Mouse (Mus musculus) right cerebral cortex, postnatal 25 days (tissue): ENCODE measurements at regions not wholly inside any gene's neighbourhood (a gene's known extent, or its start where the extent isn't known, plus 50 kb on each side); places are given as distances from the start of the nearest gene placed in this dataset.
"Not testable (repeated sequence)": the region's sequence is repeated elsewhere in the genome, so short reads cannot be mapped to it uniquely, and the experiment has no call there.

ENCODE experiments used
- DNase-seq: peaks from one replicate; pipeline ENCODE4 v3.0.0; 2022

DNA sequence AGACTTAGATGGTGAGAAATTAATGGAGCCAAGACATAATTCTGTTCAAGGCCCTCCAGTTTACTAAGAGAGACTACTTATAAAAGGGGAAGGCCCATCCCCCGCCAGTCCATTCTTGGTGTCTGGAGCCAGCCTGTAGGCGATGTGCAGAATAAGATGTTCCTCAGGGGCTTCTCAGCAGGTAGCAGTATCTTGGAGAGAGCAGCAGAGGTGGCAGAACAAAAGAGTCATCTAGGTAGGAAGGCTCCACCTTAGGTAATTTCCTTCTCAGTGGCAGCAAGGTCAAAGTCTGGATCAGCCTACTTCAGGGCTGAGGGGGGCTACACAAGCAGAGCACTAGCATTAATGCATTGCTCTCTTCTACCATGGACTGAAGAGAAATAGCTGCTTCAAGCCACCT lies 449.4 kb upstream of the Tbl1xr1 start:
- not testable (repeated sequence) for DNase-seq

DNA sequence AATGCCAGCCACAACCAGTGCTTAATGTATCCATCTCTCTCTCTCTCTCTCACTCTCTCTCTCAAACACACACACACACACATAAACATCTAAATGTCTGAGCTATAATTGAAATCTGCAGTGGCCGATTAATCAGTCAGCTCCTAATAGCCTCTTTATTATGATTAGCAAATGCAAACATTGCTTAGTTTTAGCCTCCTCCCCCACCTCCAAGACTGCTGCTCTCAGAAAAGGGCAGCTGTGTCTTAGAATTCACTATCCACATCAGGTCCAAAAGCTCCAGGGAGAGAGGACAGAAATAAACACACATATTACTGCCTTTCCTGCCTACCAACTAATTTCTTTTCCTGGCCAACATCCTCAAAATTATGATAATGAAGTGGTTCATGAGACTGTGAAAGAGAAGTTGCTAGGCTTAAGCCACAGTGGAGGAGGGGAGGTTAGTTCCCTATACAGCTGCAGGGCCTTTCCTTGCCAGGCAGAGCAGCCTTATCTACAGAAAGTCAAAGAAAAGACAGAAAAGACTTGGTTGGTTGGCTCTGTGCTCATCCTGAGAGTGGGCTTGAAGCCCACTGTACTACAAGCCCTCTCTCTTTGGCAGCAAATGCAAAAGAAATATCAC lies 442.7 kb upstream of the Tbl1xr1 start:
- no peak for DNase-seq

DNA sequence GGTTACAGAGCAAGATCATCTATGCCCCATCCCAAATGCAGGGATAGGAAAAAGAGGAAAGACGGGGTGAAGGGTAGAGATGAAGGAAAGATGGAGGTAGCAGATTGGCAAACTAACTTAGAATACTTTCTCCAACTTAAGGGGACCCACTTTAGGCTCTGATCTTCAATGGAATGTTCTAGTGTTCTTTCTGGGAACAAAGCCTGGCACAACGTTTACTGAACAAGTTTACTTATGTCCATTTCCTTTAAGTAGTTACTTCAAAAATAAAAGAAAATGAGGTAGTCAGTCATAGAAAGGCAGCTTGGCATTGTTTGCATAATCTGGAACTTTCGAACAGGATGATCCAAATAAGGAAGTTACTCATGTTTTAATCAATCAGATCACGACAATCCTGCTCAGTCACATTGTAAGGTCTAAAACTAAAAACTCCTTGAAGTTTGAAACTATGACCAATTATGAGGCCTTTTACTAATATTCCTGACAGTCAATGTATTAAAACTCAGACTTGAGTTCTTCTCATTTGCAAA lies 441.7 kb upstream of the Tbl1xr1 start:
- DNase-seq = no peak

DNA sequence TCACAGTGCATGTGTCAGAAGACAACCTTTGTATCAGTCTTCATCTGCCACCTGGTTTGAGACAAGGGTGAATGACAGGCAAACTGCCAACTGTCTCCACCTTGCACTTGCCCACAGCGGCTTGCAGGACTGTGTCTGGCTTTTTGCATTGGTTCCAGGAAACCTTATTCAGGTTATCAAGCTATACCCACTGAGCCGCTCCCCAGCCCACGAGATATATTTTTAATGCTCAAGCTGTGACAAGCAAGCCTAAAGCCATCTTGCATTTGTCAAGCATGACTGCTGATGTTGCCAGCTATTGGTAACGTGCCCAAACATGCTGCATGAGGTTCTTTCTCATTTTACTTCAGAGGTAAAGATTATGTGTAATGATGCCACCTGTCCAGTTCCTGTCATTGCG lies 437.6 kb upstream of the Tbl1xr1 start:
- DNase-seq = no peak

DNA sequence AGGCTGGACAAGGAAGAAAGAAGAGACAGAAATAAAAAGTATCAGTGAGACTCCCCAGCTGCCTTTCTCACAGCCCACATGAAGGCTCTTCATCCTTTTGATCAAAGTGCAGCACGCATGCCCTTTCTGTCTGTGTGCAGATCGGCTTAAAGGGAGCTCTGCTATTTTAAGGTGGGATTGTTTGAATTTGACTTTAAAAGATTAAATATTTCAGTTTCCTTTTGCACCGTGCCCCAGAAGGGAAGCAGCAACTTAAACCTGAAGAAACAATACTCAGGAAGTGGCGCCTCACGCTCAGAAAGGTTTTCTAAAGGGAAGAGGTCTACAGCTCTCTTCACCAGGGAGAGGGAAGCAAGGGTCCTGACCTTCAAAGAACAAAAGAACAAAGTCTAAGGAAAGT lies 436.9 kb upstream of the Tbl1xr1 start:
- DNase-seq = no peak

DNA sequence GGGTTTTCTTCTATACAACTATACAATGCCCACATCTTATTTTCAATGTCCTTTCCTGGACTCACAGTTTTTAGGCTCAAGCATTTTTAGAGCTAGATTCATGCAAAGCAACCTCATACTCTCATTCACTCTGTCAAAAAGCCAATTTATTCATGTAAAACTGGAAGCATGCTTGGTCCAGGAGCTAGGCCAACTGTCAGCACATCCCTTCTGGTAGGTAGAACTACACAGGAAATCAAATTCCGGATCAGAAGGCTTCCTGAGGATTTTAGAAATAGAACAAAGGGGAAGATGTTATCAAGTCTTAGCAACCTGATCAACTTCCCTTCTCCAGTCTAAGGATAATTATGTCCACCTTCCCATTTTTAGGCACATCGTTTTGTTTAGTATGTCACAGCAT lies 432.4 kb upstream of the Tbl1xr1 start:
- DNase-seq = no peak

DNA sequence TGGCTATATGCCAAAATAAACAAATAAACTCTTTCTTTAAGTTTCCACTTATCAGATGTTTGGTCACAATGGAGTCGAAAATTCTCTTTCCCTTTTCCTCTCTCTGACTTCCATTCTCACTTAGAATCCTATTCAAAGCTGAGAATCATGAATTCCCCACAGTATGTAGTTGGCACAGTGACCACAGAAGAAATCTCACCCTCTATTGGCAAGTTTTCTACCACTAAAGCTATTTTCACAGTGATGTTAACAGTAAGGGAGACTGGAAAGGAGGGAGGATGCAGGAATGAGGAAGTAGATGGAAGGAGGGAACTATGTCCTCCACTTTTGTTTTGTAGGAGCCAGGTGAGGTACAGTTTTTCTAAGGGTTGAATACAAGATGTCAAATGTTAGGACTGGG lies 431.2 kb upstream of the Tbl1xr1 start:
- DNase-seq = no peak

DNA sequence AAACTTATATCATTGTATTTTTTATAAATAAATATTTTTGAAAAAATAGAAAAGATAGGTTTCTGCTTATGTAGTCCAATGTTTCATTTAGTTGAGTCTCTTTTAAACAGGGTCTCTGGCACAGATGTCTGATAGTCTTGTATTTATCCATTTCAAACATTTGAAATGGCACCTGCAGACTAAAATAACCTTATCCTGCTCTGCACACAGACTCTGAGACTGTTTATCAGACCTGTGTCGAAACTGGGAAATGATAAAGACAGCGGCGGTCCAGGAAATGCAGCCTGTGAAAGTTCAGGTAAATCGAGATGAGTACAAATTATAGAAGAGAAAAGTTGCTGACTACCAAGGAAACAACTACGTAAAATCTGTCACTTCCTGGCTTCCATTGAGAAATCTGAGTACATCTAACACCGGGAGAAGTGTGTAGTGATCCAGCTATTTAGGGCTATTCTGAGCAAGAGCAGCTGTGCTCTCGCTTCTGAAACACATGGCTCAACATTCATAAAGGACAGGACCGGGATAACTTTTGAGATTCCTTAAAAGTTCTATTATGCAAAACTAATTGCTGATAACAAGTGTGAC lies 426.5 kb upstream of the Tbl1xr1 start:
- DNase-seq = no peak

DNA sequence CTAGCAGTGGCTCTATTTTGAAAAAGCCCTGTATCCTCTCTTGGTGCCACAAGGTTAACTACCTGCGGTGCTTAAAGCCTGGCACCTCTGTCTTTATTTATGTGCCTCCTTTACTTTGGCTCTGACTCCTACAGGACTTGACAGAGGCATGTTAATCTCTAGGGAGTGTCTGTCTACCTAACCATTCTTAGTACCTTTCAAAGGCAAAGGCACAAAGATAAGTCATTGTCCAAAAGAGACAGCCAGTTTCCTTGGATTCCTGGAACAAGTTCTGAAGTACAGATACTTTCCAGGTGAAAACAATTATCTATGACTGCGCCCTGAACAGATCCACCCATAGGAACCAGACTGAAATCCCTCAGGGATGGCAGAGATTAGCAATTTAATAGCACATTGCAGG lies 421.2 kb upstream of the Tbl1xr1 start:
- DNase-seq = no peak

DNA sequence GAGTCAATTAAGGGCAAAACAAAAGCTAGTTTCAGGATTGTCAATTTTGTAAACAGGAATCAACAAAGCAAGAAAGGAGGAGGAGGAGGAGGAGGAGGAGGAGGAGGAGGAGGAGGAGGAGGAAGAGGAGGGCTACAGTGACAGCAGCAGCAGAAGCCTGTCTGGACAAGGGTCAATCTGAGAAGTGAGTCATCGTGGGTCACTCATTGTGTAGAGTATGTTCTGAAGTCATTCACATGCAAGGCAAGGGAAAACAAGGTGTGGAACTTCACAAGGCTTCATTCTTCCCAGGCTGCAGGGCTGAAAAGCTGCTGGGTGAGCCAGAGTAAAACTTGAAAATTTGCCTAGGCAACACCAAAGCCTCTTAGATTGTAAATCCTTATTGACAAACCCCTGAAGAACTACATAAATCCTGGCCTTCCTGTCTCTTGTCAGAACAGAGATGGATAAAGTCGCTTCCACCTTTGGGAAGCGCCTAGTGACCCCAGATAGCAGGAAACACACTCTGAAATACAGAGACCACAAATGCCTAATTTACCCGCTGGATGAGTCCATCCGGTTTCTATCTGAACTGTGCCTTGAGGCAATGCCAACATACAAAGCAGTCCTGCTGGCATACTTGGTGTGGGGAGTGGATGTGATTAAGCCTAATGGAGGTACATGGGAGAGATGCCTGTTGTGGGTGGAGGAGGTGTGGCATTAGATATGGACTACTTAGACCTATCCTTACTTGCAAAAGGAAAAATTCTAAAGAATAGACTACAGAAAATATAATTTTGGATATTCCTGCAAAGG lies 408.9 kb upstream of the Tbl1xr1 start:
- DNase-seq = no peak

DNA sequence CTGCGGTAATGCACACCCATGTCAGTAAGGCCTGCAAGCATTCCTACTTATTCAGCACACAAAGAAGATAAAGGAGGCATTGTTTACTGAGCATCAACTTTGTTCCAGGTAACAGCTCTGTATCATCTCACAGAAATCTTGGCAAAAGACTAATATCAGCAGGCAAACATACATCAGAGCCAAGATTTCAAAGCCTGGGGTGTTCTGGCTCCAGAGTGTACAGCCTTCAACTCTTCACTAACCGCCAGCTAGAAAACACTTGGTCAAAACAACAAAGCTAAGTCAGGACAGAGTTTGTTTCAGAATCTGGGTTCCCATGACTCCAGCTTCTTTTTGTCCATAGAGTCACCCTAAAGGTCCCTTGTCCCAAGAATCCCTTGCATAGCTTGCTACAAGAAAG lies 404.6 kb upstream of the Tbl1xr1 start:
- no peak for DNase-seq

DNA sequence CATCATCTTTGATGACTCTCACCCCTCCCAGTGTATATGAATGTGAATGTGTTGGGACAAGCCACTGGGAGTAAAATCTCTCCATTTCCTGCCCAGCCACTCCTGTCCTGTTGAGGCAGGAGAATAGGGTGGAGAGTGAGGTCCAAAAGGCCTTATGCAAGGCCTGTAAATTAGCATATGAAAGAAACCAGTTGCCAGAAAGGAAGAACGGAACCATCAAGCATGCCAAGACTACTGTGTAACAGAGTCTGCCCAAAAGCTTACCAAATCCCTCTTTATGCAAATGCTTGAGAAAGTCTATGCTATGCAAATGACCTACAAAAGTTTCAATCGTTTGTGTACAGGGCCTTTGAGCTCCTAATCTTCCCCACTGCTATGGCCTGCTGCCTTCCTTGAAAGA lies 404.0 kb upstream of the Tbl1xr1 start:
- no peak for DNase-seq

DNA sequence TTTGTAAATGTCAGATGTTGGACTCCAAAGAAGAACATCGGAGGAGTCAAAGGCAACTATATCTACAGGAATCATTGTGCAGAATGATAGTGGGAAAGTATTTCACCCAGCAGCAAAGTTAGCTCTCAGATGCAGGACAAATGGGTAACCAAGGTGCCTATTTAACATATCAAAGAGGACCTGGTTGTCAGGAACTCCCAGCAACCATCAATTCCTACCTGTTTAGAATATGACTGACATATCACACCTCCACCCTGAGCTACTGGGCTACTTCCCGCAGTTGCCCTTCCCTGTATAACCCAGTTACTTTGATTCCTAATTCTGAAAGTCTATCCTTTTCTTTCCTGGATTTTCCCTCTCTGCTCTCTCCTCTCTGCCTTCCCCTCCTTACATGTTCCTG lies 403.0 kb upstream of the Tbl1xr1 start:
- DNase-seq = no peak

DNA sequence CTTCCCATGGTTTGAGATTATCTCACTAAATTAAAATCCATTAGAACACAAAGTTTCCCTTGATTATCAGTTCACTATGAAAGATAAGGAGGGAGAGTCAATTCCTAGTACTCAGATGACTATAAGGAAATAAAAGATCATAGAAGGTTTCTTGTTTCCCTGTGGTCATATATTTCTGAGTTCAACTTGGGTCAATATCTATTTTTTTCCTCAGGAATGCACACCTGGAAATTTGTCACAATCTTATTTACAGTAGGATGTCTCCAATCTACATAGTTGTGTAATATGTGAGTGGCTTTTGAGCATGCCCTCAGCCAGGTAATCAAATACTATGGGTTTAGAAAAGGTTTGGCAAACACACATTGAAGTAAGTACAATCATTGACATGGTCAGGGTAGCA lies 398.2 kb upstream of the Tbl1xr1 start:
- DNase-seq = no peak

DNA sequence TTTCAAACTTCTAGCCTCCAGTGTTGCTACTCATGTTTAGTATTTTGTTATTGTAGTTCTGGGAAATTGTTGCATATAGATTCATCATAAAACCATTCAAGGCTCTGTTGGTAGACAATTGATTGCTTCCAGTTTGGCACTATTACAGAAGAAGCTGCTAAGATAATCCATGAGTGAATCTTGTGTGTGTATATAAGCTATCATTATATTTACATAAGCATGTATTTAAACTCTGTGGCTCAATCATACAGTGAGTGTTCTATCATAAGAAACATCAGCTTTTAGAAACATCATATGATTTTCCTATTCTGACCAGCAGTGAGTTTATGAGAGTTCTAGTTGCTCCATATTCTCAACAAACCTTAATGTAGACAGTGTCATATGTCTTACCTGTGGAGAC lies 397.7 kb upstream of the Tbl1xr1 start:
- no peak for DNase-seq

DNA sequence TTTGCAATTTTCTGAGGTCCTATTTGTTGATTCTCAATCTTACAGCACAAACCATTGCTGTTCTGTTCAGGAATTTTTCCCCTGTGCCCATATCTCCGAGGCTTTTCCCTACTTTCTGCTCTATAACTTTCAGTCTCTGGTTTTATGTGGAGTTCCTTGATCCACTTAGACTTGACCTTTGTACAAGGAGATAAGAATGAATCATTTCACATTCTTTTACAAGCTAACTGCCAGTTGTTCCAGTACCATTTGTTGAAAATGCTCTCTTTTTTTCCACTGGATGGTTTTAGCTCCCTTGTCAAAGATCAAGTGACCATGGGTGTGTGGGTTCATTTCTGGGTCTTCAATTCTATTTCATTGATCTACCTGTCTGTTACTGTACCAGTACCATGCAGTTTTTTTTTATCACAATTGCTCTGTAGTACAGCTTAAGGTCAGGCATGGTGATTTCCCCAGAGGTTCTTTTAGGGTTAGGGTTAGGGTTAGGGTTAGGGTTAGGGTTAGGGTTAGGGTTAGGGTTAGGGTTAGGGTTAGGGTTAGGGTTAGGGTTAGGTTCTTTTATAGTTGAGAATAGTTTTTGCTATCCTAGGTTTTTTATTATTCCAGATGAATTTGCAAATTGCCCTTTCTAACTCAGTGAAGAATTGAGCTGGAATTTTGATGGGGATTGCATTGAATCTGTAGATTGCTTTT lies 378.3 kb upstream of the Tbl1xr1 start:
- not testable (repeated sequence) for DNase-seq

DNA sequence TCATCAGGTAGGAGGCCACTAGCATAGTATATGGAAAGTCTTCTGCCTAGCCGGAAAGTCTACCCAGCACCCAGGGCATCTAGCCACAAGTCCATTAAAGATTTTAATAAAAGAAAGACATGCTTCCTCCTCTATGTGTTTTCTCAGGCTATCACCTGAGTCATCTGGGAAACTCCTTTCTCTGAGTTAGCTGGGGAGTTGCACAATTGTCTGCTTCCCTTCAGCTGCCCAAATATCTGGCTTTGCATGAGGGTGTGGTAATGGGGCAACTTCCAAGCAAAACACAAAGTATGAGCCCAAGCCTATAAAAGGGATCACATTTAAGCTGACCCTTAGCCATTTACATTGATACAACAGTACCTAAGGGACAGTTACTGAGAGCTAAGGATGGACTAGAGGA lies 376.9 kb upstream of the Tbl1xr1 start:
- DNase-seq = no peak

DNA sequence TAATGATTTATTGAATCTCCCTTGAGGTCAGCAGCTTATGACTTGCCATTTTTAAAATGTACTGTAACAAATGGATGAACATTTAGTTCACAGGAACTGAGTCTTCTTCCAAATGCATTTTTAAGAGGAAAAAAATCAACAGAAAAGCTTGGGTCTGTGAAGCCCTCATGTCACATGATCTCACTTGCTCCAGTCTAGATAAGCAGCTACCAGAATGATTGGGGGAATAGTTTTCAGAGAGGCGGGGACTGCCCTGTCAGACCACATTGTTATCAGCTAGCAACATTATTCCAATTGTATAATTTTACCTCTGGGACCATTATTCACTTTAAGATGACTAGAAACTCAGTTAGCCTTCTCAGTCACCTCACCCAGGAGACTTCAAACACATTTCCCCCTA lies 376.1 kb upstream of the Tbl1xr1 start:
- no peak for DNase-seq

DNA sequence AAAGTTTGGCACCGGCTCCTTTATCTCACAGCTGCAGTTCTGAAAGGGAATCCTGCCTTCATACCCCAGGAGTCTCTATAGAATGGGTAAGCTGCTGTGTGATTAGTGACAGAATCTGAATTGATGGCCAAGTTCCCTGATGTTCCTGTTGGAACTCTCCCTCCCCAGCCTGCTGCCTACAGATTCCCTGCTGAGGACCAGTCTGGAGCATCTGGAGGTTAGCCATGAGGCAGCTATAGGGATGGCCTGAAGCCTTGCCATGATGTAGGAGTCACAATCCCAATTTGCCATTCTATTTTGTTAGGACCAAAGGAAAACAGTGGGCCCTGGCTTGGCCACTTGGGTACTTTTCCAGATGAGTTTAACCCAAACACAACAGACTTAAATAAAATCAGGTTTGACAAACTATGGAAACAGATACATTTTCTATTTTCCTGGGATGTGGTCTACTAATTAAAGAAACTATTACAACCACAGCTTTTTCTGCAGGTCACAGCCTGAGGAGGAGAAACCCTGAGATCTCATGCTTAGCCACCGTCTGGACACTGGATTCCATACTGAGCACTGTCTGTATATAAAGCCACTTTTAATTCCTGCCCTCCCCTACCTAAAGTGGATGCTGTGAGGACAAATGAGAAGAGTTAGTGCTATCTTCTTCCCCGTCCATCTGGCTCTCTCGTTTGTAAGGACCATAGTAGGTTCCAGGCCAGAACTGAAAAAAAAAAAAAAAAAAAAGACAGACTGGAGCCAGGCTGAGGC lies 349.5 kb upstream of the Tbl1xr1 start:
- no peak for DNase-seq

DNA sequence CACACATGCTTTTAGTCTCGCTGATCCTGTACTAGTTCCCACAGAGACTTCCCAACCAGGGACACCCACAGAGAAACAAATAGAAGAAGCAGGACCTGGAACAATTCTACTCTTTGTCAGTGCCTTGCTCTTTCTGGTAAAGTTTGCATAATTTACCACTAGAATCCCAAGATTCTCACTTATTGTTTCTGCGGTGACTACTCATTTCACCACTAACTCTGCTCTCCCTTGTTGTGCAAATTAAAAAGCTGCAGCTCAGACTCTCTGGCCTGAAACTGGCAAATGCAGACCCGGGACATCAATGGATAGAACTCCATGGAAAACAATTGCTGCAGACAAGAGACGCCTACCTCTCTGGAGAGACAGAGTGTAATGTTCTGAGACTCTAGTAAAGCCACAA lies 348.4 kb upstream of the Tbl1xr1 start:
- no peak for DNase-seq

DNA sequence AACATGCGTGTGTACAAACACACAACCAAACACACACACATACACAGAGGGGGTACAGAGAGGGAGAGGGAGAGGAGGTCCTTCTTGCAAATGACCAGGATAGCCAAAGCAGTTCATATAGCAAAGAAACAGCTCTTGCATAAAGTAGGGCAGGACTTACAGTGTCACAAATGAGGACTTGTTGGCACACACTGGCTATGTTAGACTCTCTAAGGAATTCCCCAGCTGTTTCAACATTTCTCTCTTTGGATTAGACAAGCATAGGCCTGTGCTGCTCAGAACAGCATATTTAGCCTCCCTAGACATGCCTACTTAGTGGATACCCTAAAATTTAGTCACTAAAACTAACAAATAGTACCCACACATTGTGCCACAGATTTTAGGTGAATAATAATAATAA lies 347.1 kb upstream of the Tbl1xr1 start:
- DNase-seq = no peak

DNA sequence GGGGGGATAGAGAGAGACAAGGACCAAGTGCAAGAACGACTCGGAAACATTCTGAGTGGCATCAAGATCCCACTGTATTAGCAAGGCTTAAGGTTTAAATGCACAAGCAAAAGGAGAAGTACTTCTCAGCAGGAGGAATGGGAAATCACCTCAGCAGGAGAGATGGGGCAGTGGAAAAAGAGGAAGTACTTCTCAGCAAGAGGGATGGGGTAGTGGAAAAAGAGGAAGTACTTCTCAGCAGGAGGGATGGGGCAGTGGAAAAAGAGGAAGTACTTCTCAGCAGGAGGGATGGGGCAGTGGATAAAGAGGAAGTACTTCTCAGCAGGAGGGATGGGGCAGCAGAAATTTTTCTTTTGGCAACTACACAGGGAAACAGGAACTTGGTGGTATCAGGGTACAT lies 340.8 kb upstream of the Tbl1xr1 start:
- DNase-seq = not testable (repeated sequence)

DNA sequence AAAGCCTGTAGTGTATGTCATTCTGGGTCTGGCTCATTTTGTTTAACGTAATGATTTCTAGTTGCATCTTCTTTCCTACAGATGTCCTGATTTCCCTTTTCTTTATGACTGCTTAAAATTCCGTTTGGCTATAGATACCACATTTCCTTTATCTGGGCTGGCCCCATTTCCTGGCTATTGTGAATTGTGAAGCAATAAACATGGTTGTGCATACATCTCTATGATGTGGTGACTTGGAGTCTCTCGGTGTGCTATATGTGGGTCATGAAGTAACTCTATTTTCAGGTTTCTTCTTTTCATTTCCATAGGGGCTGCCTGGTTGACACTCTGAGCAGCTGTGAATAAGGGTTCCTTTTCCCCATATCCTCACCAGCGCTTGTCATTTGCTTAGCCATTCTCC lies 336.7 kb upstream of the Tbl1xr1 start:
- DNase-seq = no peak
